Mouse (Mus musculus) liver, embryonic 14.5 days (tissue): ENCODE results near the gene Rbms1. TPM values are rescaled to one million over a fixed set of nuclear protein-coding genes. Genes with fewer than 3 reads are reported as not detected.

ENCODE experiments used
- ATAC-seq: fragments of 200-750 bp; cut with Nextera tagmentation; 2 replicates; pipeline ENCODE4 v1.8.0; 2017; ENCODE audit warnings: moderate number of reproducible peaks, mild to moderate bottlenecking, moderate library complexity; ENCODE audit not compliant: insufficient read depth
- DNase-seq, 3 experiments: peaks; one replicate each; pipeline ENCODE4 v3.0.0-alpha.2; 2012 to 2013; ENCODE audit warnings: low read depth in 3 of 3, low spot score in 3 of 3
- H3K27ac ChIP-seq: fragments of 300-500 bp; sonication (generic); 2 replicates; pipeline ENCODE4 v1.5.1; 2014; ENCODE audit warnings: moderate library complexity, mild to moderate bottlenecking, control low read depth, inconsistent platforms
- H3K27me3 ChIP-seq: fragments of 300-500 bp; sonication (generic); 2 replicates; pipeline ENCODE4 v1.6.1; 2014; ENCODE audit warnings: mild to moderate bottlenecking, low read length, moderate library complexity; ENCODE audit not compliant: control insufficient read depth, insufficient read depth
- H3K36me3 ChIP-seq: fragments of 300-500 bp; sonication (generic); replicated peaks from 2 replicates; pipeline ENCODE4 v1.6.1; 2014; ENCODE audit warnings: low read depth; ENCODE audit not compliant: control insufficient read depth, insufficient read depth
- H3K4me1 ChIP-seq, 2 experiments: fragments of 200-500 bp in 1 of 2; fragments of 300-500 bp in 1 of 2; sonication (generic) in 1 of 2; replicated peaks; 2 replicates each; pipeline ENCODE4 v1.6.1; 2012 to 2014; ENCODE audit warnings: antibody characterized with exemption in 1 of 2, inconsistent platforms in 1 of 2, low read length in 1 of 2; ENCODE audit not compliant: control insufficient read depth in 2 of 2, insufficient read depth in 2 of 2
- H3K4me2 ChIP-seq: fragments of 300-500 bp; sonication (generic); 2 replicates; pipeline ENCODE4 v1.6.1; 2014; ENCODE audit warnings: low read depth, mild to moderate bottlenecking, control low read depth, moderate library complexity
- H3K4me3 ChIP-seq, 2 experiments: fragments of 200-500 bp in 1 of 2; fragments of 300-500 bp in 1 of 2; sonication (generic) in 1 of 2; 2 replicates each; pipeline ENCODE4 v1.5.1; 2012 to 2014; ENCODE audit warnings: low read depth in 2 of 2, low read length in 2 of 2, mild to moderate bottlenecking in 2 of 2, control low read depth in 1 of 2, inconsistent platforms in 1 of 2, moderate library complexity in 1 of 2; ENCODE audit not compliant: insufficient read depth in 1 of 2
- H3K9ac ChIP-seq: fragments of 300-500 bp; sonication (generic); replicated peaks from 2 replicates; pipeline ENCODE4 v1.6.1; 2014; ENCODE audit warnings: mild to moderate bottlenecking, control low read depth, moderate library complexity
- H3K9me3 ChIP-seq: fragments of 300-500 bp; sonication (generic); 2 replicates; pipeline ENCODE4 v1.6.1; 2016; ENCODE audit warnings: low read length, mixed read lengths; ENCODE audit not compliant: control insufficient read depth
- CTCF ChIP-seq: IDR thresholded peaks from 2 replicates; pipeline ENCODE4 v1.5.1; 2016; ENCODE audit warnings: antibody characterized with exemption, low read depth, control low read depth
- EP300 ChIP-seq: IDR thresholded peaks from 2 replicates; pipeline ENCODE4 v1.6.1; 2016; ENCODE audit warnings: antibody characterized with exemption, low read depth
- WGBS: fragments of 180-500 bp; shearing (Covaris S2); extraction: QIAGEN DNeasy Blood & Tissue Kit; methylation state at CpG from one replicate; pipeline ENCODE4 v1.1.7; 2014; ENCODE audit not compliant: insufficient replicate concordance; 5-methylcytosine and 5-hydroxymethylcytosine counted together
- polyA plus RNA-seq, 2 experiments: library from polyadenylated mRNA; depleted of rRNA in 1 of 2; stranded (reverse) in 1 of 2; unstranded in 1 of 2; fragments of >200 nt; fragmentation: Nextera tagmentation in 1 of 2; extraction: Ambion mirVana in 1 of 2; gene quantifications; 2 replicates each; pipeline versions ENCODE4 v1.2.1 to v1.2.3; 2012 to 2014

The Rbms1 gene
- polyA plus RNA-seq (2012; rRNA removed) (16.8 and 17.5 TPM in 2 replicates), polyA plus RNA-seq (2014; fragmentation: Nextera tagmentation; extraction: Ambion mirVana) (31.8 and 39.9 TPM in 2 replicates)

DNA sequence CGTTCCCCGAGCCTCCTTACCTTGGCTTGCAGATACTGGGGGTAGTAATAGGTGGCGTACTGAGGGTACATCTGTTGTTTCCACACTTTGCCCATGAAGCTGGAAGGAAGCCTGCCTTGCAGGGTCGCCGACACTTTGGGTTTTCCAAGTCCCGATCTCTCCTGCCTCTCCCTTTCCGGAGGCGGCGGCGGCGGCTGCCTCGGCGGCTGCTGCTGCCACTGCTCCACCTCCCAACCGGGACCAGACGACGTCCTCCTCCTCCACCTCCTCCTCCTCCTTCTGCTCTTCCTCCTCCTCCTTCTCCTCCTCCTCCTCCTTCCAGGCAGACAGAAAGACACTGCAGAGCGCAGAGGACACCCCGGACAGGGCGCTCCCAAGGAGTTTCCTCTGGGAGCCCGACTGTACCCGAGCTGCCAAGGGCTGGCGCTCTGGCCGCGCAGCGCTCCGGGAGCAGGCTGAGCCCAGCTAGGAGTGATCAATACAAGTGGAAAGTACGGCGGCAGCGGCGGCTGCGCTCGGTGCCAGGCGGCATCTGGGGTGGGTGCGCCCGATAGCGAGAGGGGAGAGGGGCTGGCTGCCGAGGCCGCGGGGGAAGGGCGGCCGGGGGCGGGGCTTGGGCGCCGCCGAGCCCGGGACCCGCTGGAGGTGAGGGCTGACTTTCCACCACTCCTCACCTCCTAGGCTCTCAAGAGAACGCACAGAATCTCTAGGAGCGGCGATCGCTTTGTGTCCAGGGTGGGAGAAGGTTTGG is at the start of gene Rbms1:
TSS of gene Rbms1 (minus strand) at position 522 of the 751 bp plus-strand sequence.
- peak within 1 kb of the TSS; percentile 25; the same call in 1 of the 2 replicates for H3K27ac ChIP-seq
- no peaks in the 10 kb centered on the region for H3K4me1 ChIP-seq
- peak within 1 kb of the TSS; percentile 49 for H3K4me2 ChIP-seq
- WGBS, result under 1% methylated on average over 51 of the region's 51 CpGs
- H3K9me3 ChIP-seq, result no peaks in the 10 kb centered on the region
- H3K36me3 ChIP-seq, result no peaks in the 10 kb centered on the region
- peak within 1 kb of the TSS; percentile 31; the same call in 1 of the 2 replicates for H3K9ac ChIP-seq
- TF ChIP-seq CTCF (no peak), EP300 (no peak)
- H3K27me3 ChIP-seq, result peaks cover 24% of the 10 kb centered on the region
- H3K4me3 ChIP-seq, result peak within 1 kb of the TSS; percentile 56 to 62
- ATAC-seq (peak; percentile 44), DNase-seq (no peak)

DNA sequence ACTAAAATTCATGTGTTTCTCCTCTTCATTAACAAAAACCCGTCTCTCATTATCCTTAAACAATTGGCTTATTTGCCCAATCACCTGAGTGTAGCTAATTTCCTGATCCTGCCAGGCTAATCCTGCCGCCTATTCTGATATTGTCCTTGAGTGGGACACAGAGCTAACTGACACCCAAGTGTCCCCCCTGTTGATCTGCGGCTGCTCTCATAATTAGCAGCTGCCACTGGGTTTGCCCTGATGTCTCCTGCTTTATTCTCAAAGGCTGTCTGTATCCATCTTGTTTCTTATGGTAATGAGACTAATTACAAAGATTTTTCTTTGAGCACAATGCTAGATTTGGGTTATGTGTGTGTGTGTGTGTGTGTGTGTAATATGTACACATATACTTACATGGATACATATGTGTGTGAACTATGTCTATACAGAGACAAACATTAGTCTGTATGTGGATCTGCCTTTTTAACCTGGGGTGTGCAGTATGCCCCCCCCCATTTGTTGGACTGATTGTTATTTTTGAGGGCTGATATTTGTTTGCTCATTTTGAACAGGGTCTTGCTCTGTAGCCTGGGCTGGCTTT is 49.3 kb upstream of the Rbms1 start:
- no peaks in the 10 kb centered on the region for H3K27me3 ChIP-seq
- H3K9ac ChIP-seq, result no peak overlapping the region
- no peak overlapping the region for H3K4me3 ChIP-seq
- H3K36me3 ChIP-seq, result no peaks in the 10 kb centered on the region
- H3K27ac ChIP-seq, result no peak overlapping the region
- no peak for ATAC-seq
- H3K4me1 ChIP-seq, result no peaks in the 10 kb centered on the region
- H3K4me2 ChIP-seq, result no peak overlapping the region
- H3K9me3 ChIP-seq, result no peaks in the 10 kb centered on the region
- no peak for DNase-seq
- WGBS, result 64% methylated on average over 3 of the region's 3 CpGs
- TF ChIP-seq CTCF (no peak), EP300 (no peak)

DNA sequence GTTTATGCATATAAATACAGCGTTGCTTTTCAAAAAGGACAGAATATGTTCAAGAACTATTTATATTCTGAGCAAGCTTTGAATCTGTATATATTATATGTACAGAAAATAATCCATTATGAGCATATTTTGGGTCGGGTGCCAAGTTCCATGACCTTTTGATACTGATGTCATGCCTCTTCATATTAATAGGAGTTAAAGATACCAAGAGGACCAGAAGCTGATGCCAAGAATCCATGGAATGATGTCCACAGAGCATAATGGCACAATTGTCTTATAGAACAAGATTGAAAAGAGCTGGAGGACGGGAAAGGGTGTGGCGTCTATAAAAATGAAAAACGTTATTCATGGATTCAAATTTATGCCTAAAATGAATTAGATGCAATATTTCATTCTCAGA is 23.3 kb upstream of the Rbms1 start:
- DNase-seq (no peak), ATAC-seq (no peak)
- TF ChIP-seq CTCF (no peak), EP300 (no peak)
- H3K27me3 ChIP-seq, result no peaks in the 10 kb centered on the region
- H3K36me3 ChIP-seq, result no peaks in the 10 kb centered on the region
- no peaks in the 10 kb centered on the region for H3K4me1 ChIP-seq
- H3K4me3 ChIP-seq, result no peak overlapping the region
- H3K4me2 ChIP-seq, result no peak overlapping the region
- no peaks in the 10 kb centered on the region for H3K9me3 ChIP-seq
- H3K27ac ChIP-seq, result no peak overlapping the region
- no peak overlapping the region for H3K9ac ChIP-seq
- 57% methylated on average over 5 of the region's 5 CpGs for WGBS

DNA sequence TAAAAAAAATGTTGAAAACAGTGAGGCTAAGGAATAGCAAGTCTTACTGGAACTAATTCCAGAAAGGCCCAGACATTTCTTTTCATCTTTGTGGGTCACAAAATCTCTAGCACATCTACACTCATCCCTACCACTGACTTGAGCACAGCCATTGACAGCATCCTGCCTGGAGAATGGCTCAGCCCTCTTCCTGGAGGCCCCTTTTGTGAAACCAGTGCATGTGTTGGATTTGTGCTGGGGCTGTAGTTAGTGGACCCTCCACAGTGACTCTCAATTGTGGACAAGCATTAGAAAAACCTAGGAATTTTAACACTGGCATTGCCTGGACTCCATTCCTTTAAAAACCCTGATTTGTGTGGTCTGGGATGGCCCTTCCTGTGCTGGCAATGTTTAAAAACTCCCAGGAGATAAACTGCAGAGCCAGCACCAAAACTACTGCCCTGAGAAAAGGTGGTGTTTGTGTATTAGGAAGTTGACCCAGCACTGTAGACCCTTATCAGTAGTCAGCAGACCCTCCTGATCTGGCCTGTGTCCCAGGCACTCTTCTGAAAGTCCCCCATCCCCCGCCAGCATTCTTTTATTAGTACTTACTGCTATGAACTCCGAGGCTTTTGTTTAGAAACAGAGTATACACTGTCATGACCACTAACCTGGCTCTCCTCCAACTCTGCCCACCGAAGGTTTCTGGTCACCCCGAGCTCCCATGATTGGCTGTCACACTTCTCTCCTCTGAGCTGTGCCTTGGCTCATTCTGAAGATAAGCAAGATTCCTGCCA is 15.7 kb upstream of the Rbms1 start:
- TF ChIP-seq EP300, result no peak
- TF ChIP-seq CTCF, result no peak
- no peak for DNase-seq
- no peak overlapping the region for H3K9ac ChIP-seq
- no peaks in the 10 kb centered on the region for H3K27me3 ChIP-seq
- H3K4me2 ChIP-seq, result no peak overlapping the region
- 3% methylated on average over 4 of the region's 4 CpGs for WGBS
- H3K36me3 ChIP-seq, result no peaks in the 10 kb centered on the region
- H3K9me3 ChIP-seq, result no peaks in the 10 kb centered on the region
- ATAC-seq, result peak; percentile 63
- no peak overlapping the region for H3K4me3 ChIP-seq
- H3K4me1 ChIP-seq, result peaks cover 0 to 4% of the 10 kb centered on the region in 2 experiments; a peak in 2 of 4 replicates
- no peak overlapping the region for H3K27ac ChIP-seq
